Mouse (Mus musculus): ENCODE results near the gene Txndc15.

Gene Txndc15

GRCm38 (mm10) chr13:55730716-55731115 lies 16.3 kb downstream of the Txndc15 start:
- in situ Hi-C loops (cut with MboI, MseI): no loop called here

- in situ Hi-C loops (cut with MboI, MseI): no loop called here
These were observed 17.7 kb downstream of the Txndc15 start for GRCm38 (mm10) chr13:55732121-55732520.

GRCm38 (mm10) chr13:55733628-55734502 lies 19.4 kb downstream of the Txndc15 start:
- in situ Hi-C loops (cut with MboI, MseI): no loop called here

GRCm38 (mm10) chr13:55737885-55738284 lies 23.4 kb downstream of the Txndc15 start:
- in situ Hi-C loops (cut with MboI, MseI): no loop called here

- in situ Hi-C loops (cut with MboI, MseI): no loop called here
These were observed 27.9 kb downstream of the Txndc15 start for GRCm38 (mm10) chr13:55742306-55742705.

GRCm38 (mm10) chr13:55754380-55754779 lies 39.9 kb downstream of the Txndc15 start:
- in situ Hi-C loops (cut with MboI, MseI): no loop called here

GRCm38 (mm10) chr13:55756789-55757188 lies 42.3 kb downstream of the Txndc15 start:
- in situ Hi-C loops (cut with MboI, MseI): no loop called here

- in situ Hi-C loops (cut with MboI, MseI): no loop called here
These were observed 43.2 kb downstream of the Txndc15 start for GRCm38 (mm10) chr13:55757645-55758044.

- in situ Hi-C loops (cut with MboI, MseI): no loop called here
These were observed 46.1 kb downstream of the Txndc15 start for GRCm38 (mm10) chr13:55760576-55760975.

- in situ Hi-C loops (cut with MboI, MseI): no loop called here
These were observed 47.0 kb downstream of the Txndc15 start for GRCm38 (mm10) chr13:55761486-55761885.

- in situ Hi-C loops (cut with MboI, MseI): no loop called here
These were observed 59.9 kb downstream of the Txndc15 start for GRCm38 (mm10) chr13:55774352-55774751.

GRCm38 (mm10) chr13:55775056-55775455 lies 60.6 kb downstream of the Txndc15 start:
- in situ Hi-C loops (cut with MboI, MseI): no loop called here

All from T-helper 2 cell (primary cell).